Mouse (Mus musculus) ES-Bruce4 (cell line): ENCODE measurements at regions not wholly inside any gene's neighbourhood (a gene's known extent, or its start where the extent isn't known, plus 50 kb on each side); places are given as distances from the start of the nearest gene placed in this dataset.

Experiments used
- CTCF ChIP-seq: IDR thresholded peaks from one replicate; pipeline ENCODE4 v1.8.1; 2011; ENCODE audit warnings: low read depth, low read length
- POLR2A ChIP-seq: IDR thresholded peaks from one replicate; pipeline ENCODE4 v1.8.1; 2011; ENCODE audit warnings: low read length; ENCODE audit not compliant: insufficient read depth

DNA sequence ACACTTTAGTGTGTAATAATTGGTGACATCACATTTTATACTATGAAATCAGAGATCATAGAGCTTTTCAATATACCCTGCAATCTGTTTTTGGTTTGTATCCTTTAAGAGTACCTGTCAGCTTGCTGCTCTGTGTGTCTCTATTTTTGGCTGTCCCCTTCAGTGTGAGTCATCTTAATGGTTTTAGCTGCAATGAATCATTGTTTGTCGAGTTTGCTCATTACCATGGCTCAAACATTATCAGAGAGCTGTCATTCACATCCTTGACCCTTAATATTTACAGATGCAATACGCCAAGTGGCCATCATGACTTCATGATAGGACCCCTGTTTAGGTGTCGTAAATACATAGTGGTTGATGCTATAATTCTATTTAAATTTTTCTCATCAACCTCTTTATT lies 591.0 kb upstream of the Pitx2 start:
- TF ChIP-seq CTCF, result no peak
- TF ChIP-seq POLR2A, result no peak
